Mouse (Mus musculus) embryonic stem cell, embryonic (primary cell): Measurements from ENCODE around the gene Rdh12.
"Not testable (repeated sequence)": the region's sequence is repeated elsewhere in the genome, so short reads cannot be mapped to it uniquely, and the experiment has no call there.

Experiments
- CTCF ChIA-PET, 4 experiments: fragments of 300-600 bp in 2 of 4; fragments of 350-600 bp in 2 of 4; sonication (Branson Sonifier 250); formaldehyde crosslinking; loops; one replicate each; lab custom pipeline; 2022; ENCODE audit warnings: inconsistent platforms in 2 of 4; lab: Charles Lee
- POLR2A ChIA-PET, 4 experiments: fragments of 300-600 bp in 2 of 4; fragments of 350-600 bp in 2 of 4; sonication (Branson Sonifier 250); formaldehyde crosslinking; loops; one replicate each; lab custom pipeline; 2022; ENCODE audit warnings: antibody characterized with exemption in 4 of 4, inconsistent platforms in 1 of 4; lab: Charles Lee

Rdh12 gene

DNA sequence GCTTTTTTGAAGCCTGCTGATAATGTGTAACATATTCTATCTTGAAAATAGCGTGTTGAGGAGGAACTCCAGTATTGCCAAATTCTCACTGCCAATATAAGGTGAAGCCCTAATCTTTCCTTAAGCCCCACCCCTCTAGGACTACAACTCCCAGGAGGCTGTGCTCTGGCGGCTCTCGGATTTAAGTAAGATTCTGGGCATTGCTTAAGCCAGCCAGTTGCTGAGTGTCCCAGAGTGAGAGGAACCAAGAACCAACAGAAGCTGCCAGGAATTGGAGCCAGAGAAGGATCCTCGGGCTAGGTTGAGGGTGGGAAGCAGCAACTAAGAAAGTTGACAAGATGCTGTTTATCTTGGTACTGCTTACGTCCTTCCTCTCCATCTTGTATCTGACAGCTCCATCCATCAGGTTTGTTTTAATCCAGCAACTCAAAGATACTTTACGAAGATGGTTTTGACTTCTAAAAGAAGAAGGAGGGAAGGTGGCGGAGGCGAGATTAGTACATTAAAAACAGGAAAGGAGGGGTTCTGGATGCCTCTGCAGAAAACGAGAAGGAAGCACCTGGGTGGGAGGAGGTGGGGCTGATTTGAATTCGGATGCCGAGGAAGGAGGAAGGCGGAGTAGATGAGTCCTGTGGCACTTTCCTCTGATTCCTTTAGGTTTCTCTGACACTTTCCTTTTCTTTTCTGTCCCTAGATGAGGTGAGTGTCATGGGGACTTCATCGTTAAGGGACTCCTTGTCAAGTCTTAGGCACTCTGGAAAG is at the start of gene Rdh12:
Gene Rdh12 (plus strand): TSS at position 212 of the 762 bp plus-strand sequence.
- ChIA-PET POLR2A (interaction anchor here in 1 of 4 experiments (1.3 kb wide), 1 partner anchor 94 kb away, joined by 3 read pairs; no protein-coding TSS in a partner anchor), CTCF (interaction anchor here in 1 of 4 experiments (0.5 kb wide), 1 partner anchor 310 kb away, joined by 4 read pairs; no protein-coding TSS in a partner anchor)

DNA sequence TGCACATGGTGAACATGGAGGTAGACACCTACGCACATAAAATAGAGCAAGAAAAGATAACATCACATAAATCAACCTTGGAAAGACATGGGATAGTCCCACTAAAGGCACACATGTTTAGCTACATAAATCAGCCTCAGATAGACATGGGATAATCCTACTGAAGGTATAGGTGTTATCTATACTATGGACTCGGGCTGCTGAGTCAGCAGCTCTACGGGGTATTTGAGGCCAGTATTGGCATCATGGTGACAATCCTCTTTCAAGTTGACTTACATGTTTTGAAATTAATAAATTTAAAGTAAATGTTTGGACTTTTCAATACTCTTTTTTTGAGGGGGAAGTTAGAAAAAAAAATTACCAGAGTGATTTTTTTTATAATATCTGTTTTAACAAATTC is 45.8 kb upstream of the Rdh12 start:
- CTCF ChIA-PET, result no interaction called here
- POLR2A ChIA-PET, result interaction anchor here in 1 of 4 experiments (1.2 kb wide), 1 partner anchor 9 kb away, joined by 3 read pairs; no protein-coding TSS in a partner anchor

DNA sequence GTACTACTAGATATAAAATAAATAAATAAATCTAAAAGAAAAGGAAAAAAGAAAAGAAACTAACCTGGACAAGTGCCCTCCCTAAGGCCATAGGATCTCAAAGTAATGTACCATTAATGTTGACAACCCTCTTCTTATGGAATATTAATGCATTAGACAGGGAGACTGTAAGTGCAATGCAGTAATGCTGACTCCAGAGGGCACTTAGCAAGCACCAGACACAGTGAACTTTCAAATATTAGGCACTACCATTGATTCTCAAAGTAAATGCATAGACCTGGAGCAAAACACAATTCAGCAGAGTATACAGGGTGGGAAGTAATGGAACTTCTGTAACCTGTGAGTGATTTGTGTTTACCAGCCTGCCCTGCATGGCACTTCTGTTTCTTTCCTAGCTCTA is 39.5 kb upstream of the Rdh12 start:
- ChIA-PET CTCF (interaction anchor here in 1 of 4 experiments (1.0 to 1.2 kb wide), 2 partner anchors 24 to 250 kb away, joined by 3 to 4 read pairs; no protein-coding TSS in a partner anchor), POLR2A (no interaction called here)

DNA sequence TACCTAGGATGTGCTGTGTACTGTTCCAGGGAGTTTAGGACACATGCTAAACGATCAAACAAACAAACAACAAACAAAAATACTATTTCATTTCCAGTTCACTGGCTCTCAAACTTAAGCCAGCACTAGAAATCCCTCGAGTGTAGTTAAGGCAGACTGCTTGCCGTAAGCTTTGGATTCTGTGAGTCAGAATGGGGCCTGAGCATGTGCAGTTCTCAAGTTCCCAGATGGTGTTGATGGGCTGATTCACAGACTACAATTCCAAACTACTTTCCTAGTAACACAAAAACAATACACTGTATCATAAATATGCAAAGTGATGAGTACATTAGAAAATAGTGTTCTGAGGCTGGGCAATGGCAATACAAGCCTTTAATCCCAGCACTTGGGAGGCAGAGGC is 38.3 kb upstream of the Rdh12 start:
- POLR2A ChIA-PET, result interaction anchor here in 1 of 4 experiments (0.6 to 2.6 kb wide), 2 partner anchors 13 to 64 kb away, joined by 3 to 9 read pairs; no protein-coding TSS in a partner anchor
- CTCF ChIA-PET, result interaction anchor here in 1 of 4 experiments (1.3 kb wide), 1 partner anchor 23 kb away, joined by 4 read pairs; no protein-coding TSS in a partner anchor

DNA sequence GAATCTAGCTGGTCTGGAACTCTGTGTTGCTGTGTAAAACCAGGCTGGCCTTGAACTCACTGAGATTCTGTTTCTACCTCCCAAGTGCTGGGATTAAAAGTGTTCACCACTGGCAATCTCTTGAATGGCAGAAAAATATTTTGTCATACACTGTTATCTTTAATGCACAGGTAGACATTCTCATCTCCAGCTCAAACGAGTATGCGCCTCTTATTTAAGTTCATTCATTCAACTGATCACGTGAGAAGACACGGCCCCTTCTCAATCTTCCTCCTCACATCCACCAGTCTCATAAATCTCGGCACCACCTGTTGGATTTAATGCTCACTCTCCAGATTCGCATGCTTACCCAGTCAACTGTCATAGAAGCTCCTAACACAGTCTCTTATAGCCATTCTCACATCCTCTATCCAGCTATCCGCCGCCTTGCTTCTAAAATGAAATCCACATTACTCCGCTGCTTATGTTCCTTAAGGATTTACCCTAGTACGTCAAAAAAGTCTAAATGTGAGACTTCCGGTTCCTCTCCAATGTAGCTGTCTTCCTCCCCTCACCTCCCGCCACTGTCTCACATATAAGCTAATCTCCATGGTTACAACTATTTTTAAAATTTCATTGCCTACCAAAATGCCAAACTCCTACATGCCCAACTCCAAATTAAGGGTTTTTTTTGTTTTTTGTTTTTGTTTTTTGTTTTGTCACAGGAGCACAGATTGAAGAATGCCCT is 37.3 kb upstream of the Rdh12 start:
- ChIA-PET CTCF (interaction anchor here in 3 of 4 experiments (1.0 to 1.5 kb wide), 6 partner anchors 19 to 253 kb away, joined by 3 to 6 read pairs (median 4); partner anchors contain the start of gene Rad51b (in 1 of the 3)), POLR2A (interaction anchor here in 3 of 4 experiments (0.7 to 2.6 kb wide), 15 partner anchors 14 to 942 kb away, joined by 3 to 11 read pairs (median 4); partner anchors contain the start of genes Zfp36l1 (in 2 of the 3), Pigh (in 1 of the 3), Rad51b (in 1 of the 3) and Rdh11 (in 1 of the 3))

DNA sequence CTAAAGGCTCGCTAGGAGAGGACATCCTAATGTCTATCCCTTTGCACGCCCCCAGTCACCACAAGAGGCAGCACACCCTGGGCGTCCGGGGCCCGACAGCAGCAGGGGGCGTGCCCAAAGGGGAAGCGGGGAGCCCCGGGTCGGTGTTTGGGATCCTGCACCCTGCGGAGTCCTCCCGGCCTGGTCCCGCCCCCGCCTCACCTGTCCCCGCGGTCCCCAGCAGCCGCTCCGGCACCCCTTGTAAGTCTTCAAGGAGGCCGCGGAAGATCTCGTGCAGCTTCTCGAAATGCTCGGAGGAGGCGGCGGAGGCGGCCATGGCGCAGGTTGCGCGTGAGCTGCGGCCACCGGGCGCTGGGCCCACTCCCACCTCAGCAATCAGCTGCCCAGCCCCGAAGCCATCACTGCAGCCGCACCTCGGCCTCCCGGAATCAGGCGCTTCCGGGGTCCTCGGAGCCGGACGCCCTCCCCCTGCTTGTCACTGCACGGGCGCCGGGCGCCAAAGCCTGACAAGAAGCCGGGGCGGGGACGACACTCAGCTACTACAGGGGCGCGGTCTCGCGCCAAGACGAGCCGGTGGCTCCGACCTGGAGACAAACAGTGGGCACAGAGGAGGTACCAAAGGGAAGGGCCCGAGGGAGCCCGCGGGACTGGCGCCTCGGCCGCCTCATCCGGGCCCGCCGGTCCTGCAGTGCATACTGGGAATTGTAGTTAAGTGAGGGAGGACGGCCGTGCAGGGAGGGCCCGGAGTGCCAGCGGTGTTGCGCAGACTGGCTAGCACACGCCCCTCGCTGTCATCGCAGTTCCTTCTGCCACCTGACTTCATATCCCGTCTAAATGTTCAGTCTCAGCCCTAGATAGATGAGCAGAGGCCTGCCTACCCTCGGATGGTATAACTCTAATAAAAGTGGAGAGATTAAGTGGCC is 36.4 kb upstream of the Rdh12 start, which contains the start of gene Vti1b:
Gene Vti1b (minus strand): TSS at position 649 of the 923 bp plus-strand sequence.
- CTCF ChIA-PET, result interaction anchor here (0.6 to 1.5 kb wide), 9 partner anchors 18 to 254 kb away, joined by 3 to 9 read pairs (median 4); partner anchors contain the start of gene Rad51b (in 1 of the 4)
- POLR2A ChIA-PET, result interaction anchor here in 3 of 4 experiments (0.6 to 2.6 kb wide), 21 partner anchors 12 to 941 kb away, joined by 3 to 11 read pairs (median 4); partner anchors contain the start of genes Rad51b (in 1 of the 3), Rdh11 (in 1 of the 3), Zfp36l1 (in 1 of the 3) and Zfyve26 (in 1 of the 3)

DNA sequence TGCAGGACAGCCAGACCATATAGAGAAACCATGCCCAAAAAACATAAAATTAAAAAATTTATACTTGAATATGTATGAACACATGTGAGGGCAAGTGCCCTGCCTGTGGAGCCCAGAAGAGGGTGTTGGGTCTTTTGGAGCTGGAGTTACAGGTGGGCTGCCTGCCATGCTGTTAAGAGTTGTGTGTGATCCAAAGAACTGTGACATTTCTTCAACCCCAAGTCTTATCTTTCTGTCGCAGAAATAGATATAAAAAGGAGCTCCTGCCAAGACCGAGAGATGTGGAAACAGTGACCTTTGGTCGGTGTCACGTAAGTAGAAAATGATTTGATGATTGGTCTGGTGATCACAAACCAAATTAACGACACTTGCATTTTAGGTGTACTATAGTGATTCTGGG is 35.0 kb upstream of the Rdh12 start:
- CTCF ChIA-PET, result interaction anchor here in 3 of 4 experiments (0.6 to 1.4 kb wide), 6 partner anchors 20 to 254 kb away, joined by 3 to 8 read pairs (median 4); partner anchors contain the start of gene Arg2 (in 1 of the 3)
- POLR2A ChIA-PET, result interaction anchor here in 2 of 4 experiments (0.8 to 2.4 kb wide), 7 partner anchors 10 to 123 kb away, joined by 3 to 7 read pairs (median 3); partner anchors contain the start of gene Zfyve26 (in 1 of the 2)

DNA sequence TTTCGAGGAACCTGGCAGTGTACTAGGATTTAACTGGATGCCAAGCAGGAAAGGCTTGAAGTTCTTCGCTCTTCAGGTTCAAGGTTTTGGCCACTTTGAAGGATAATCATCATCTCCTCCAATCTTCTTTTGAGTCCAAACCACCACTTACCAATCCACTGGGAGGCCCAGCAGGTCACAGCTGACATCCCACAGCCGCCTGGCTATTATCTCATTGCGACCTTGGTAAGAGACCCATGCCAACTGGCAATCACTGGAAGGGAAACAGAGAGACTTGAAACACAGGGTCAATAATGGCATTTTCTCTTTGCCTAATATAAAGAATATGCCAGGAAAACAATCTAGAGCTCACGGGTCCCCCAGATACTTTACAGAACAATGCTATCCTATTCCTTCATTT is 32.7 kb upstream of the Rdh12 start:
- ChIA-PET CTCF (interaction anchor here in 1 of 4 experiments (0.8 kb wide), 1 partner anchor 17 kb away, joined by 7 read pairs; no protein-coding TSS in a partner anchor), POLR2A (interaction anchor here in 2 of 4 experiments (0.9 to 1.7 kb wide), 7 partner anchors 9 to 23 kb away, joined by 3 to 4 read pairs (median 3); no protein-coding TSS in a partner anchor)

DNA sequence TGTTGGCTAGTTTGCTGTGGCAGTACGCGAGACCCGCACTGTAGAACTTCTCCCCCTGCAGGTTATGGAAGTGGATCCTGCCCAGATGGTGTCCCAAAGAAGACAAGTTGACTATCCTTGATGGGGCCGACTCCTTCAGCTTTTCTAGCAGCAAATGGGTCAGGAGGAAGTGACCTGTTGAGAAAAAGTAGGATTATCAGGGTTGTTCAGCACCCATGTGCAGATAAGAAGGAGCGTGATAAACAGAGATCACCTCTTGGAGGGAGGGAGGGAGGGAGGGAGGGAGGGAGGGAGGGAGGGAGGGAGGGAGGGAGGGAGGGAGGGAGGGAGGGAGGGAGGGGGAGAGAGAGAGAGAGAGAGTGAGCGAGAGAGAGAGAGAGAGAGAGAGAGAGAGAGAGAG is 23.6 kb upstream of the Rdh12 start:
- POLR2A ChIA-PET, result interaction anchor here in 1 of 4 experiments (0.7 to 2.3 kb wide), 2 partner anchors 9 to 11 kb away, joined by 3 to 7 read pairs; no protein-coding TSS in a partner anchor
- CTCF ChIA-PET, result not testable (repeated sequence)

DNA sequence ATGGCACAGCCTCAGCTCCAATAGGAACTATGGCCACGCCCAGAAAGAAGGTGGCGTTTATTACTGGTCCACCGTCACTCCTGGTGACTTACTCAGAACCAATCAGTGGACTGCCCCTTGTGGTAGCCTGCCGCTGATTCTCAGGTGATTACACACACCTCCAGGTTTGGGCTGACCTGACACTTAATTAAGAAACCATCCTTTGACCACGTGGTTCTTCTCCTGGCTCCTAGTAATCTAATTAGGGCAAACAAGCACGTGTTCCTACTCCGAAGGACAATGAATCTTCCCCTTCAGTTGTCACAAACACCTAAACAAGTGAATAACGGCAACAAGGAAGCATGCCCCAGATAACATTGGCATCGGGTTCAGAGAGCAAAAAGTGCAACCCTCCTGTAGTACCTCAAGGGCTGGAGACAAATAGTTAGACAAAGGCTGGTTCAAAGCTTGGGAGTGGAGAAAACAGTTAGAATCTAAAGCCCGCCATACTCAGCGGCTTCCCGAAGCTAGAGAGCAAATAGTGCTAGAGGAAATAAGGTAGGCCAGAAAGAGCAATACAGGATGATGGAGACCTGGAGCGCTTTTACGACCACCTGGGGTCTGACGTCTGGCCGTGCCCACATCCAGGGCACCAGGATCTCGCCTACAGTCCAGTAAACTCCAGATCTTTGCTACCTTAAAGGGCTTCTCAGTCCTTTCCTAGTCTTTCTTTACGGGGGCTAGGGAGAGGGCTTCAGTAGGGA is 17.6 kb upstream of the Rdh12 start:
- ChIA-PET CTCF (interaction anchor here in 3 of 4 experiments (0.5 to 1.1 kb wide), 8 partner anchors 19 to 272 kb away, joined by 3 to 4 read pairs (median 3); partner anchors contain the start of gene Vti1b (in 1 of the 3)), POLR2A (interaction anchor here in 3 of 4 experiments (0.6 to 1.9 kb wide), 16 partner anchors 9 to 511 kb away, joined by 3 to 12 read pairs (median 3); partner anchors contain the start of genes Vti1b (in 3 of the 3), Rad51b (in 1 of the 3) and Zfyve26 (in 1 of the 3))

DNA sequence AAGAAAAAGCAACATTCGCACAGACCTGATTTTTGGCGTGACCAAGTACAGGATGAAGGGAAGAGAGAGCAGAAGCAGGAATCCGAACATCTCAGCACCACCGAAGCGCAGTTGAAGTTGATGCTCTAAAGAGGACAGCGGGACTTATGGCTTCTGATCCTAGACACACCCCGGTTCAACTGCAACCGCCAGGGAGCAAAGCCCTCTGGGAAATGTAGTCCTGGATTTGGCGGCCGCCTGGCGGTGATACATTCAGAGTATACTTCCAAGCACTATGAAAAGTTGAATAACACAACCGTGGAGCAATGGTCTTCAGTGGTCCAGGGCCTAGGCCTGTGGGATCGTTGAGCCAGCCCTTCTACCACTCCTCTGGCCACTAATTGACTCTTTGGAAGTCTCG is 17.0 kb upstream of the Rdh12 start:
- POLR2A ChIA-PET, result interaction anchor here in 1 of 4 experiments (1.7 to 1.9 kb wide), 2 partner anchors 19 to 105 kb away, joined by 11 to 12 read pairs; partner anchors contain the start of genes Rad51b, Vti1b and Zfyve26
- CTCF ChIA-PET, result interaction anchor here in 1 of 4 experiments (0.5 to 1.1 kb wide), 2 partner anchors 24 to 70 kb away, joined by 3 read pairs; no protein-coding TSS in a partner anchor

DNA sequence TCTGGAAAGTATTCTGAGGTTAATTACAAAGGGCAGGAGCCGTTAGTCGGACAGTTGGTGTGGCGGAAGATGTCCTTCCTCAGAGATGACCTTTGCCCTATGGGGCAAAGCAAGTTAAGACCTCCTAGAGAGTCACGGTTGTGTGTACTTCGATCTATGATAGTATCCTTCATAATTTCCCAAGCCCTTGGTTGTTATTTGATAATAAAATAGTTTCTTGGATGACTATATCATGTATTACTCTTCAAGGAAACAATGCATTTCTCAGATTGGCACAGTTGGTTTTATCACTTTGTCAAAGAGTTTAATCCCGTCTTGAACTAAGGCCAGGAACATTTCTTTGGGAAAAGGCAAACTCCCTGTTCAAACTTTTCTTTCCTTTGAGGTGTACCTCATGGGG is 16.5 kb upstream of the Rdh12 start, which contains the start of gene Rdh11:
Gene Rdh11 (minus strand): TSS at position 101 of the 400 bp plus-strand sequence.
- POLR2A ChIA-PET, result interaction anchor here in 1 of 4 experiments (1.9 kb wide), 1 partner anchor 20 kb away, joined by 11 read pairs; the partner anchor contains the start of gene Vti1b
- CTCF ChIA-PET, result interaction anchor here in 2 of 4 experiments (1.1 to 2.0 kb wide), 3 partner anchors 13 to 69 kb away, joined by 3 to 47 read pairs (median 23); no protein-coding TSS in a partner anchor

DNA sequence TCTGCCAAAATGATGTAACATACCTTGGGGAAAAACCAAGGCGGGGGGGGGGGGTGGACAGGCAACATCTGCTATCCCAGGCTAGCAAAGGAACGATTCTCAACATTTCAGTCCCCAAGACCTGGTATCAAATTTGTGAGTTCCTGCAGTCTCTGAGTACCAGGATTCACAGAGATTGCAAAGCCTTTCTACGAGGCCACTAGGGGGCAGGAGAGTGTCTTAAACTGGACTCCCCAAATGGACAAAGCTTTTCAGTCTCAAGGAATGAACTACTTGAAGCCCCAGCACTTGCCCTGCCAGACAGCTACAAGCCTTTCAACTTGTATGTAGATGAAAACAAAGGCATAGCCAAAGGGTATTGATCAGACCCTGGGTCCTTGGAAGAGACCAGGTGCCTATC is 15.3 kb upstream of the Rdh12 start:
- CTCF ChIA-PET, result interaction anchor here (0.5 to 2.0 kb wide), 53 partner anchors 8 to 1585 kb away, joined by 3 to 47 read pairs (median 4); partner anchors contain the start of genes Vti1b (in 2 of the 4), Arg2 (in 1 of the 4) and Rad51b (in 1 of the 4)
- POLR2A ChIA-PET, result interaction anchor here (0.5 to 1.3 kb wide), 12 partner anchors 14 to 952 kb away, joined by 3 to 6 read pairs (median 4); partner anchors contain the start of gene Arg2 (in 1 of the 4)

DNA sequence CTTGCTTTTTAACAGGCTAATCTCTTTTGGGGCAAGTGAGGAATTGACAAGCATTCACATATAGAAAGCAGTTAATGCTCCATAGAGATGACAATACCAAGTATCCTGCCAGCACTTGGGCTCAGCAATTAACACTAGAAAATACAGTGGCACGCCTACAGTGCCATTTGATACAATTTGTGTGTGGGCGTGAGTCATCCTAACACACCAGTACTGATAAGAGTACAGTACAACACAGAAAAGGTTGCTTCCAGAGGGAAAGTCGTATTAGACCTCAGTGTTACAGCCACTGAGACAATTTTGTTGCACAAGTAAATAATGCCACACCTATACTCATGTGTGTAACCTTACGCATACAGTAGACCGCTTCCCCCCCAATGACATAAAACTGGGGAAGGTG is 11.6 kb upstream of the Rdh12 start:
- ChIA-PET CTCF (interaction anchor here in 1 of 4 experiments (0.9 kb wide), 1 partner anchor 64 kb away, joined by 4 read pairs; no protein-coding TSS in a partner anchor), POLR2A (interaction anchor here in 1 of 4 experiments (0.7 to 1.6 kb wide), 2 partner anchors 50 to 887 kb away, joined by 3 to 4 read pairs; no protein-coding TSS in a partner anchor)

DNA sequence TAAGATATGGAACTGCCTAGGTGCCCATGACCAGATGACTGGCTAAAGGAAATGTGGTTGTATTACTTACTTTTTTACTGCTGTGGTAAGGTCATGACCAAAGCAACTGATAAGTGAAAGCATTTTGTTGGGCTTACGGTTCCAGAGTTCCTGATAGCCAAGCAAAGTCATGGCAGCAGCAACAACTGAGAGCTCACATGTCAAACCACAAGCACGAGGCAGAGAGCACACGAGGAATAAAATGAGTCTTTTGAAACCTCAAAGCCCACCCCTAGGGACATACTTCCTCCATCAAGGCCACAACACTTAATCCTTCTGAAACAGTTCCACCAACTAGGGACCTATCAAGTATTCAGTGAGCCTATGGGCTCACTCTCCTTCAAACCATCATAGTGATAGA is 6.8 kb upstream of the Rdh12 start:
- POLR2A ChIA-PET, result interaction anchor here in 1 of 4 experiments (0.9 kb wide), 1 partner anchor 11 kb away, joined by 4 read pairs; no protein-coding TSS in a partner anchor
- CTCF ChIA-PET, result interaction anchor here in 1 of 4 experiments (1.2 kb wide), 1 partner anchor 8 kb away, joined by 3 read pairs; no protein-coding TSS in a partner anchor
